Mouse (Mus musculus): ENCODE data around the gene Tcp11l1. TPM values are rescaled to one million over a fixed set of nuclear protein-coding genes. Genes with fewer than 3 reads are reported as not detected.
A peak's percentile ranks its signal among the peaks of the same experiment; 100 is the strongest.

Tcp11l1 gene
- polyA plus RNA-seq, 1 experiment: 6.0 TPM

DNA sequence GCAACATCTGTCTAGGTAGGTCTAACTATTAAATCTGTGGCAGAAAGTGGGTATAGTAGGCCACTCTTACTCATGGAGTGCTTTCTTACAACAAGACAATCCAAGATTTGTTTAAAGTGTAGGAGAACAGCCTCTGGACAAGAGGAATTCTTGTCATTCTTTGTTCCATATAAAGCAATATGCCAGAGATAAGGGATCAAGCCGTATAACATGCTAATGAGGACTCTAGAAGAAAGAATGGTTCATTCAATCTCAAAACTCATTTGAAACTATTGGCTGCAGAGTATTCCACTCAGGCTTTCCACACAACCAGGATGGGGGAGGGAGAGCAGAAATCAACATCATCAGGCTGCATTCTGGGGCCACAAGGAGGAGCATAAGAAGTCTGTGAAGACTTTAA lies 15.4 kb upstream of the Tcp11l1 start:
- Histone ChIP-seq H3K4me1 (ENCODE audit: control insufficient read depth, insufficient read depth, insufficient read length, low read length) (no peaks in the 10 kb centered on the region; the same call in 1 of the 2 replicates), H3K27ac (replicated peaks; ENCODE audit: low read depth, low read length) (no peak overlapping the region), H3K4me3 (ENCODE audit: insufficient read depth, low read depth, low read length) (no peak overlapping the region)

GRCm38 (mm10) chr2:104722021-104722420 lies 10.1 kb upstream of the Tcp11l1 start:
- H3K4me1 ChIP-seq (ENCODE audit: control insufficient read depth, insufficient read depth, insufficient read length, low read length): no peaks in the 10 kb centered on the region
- no peak overlapping the region for H3K4me3 ChIP-seq (ENCODE audit: insufficient read depth, low read depth, low read length)
- H3K27ac ChIP-seq (replicated peaks; ENCODE audit: low read depth, low read length): no peak overlapping the region

DNA sequence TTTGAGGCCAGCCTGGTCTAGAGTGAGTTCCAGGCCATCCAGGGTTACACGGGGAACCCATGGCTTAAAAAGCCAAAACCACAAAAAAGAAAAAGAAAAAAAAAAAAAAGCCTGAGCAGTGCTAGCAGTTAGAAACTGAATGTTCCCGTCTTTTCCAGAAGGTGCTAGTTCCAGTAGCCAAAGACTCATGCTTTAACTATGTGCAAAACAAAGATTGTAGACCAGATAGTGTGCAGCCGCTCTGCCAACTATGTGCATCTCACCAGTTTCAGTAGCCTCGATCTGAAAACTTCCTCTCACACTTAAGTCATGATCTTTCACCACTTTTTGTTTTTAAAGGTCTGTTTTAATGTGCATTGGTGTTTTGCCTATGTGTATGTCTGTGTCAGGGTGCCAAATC lies 5.9 kb upstream of the Tcp11l1 start:
- H3K4me3 ChIP-seq (ENCODE audit: insufficient read depth, low read depth, low read length): no peak overlapping the region
- H3K27ac ChIP-seq (replicated peaks; ENCODE audit: low read depth, low read length): no peak overlapping the region
- H3K4me1 ChIP-seq (ENCODE audit: control insufficient read depth, insufficient read depth, insufficient read length, low read length): no peaks in the 10 kb centered on the region

DNA sequence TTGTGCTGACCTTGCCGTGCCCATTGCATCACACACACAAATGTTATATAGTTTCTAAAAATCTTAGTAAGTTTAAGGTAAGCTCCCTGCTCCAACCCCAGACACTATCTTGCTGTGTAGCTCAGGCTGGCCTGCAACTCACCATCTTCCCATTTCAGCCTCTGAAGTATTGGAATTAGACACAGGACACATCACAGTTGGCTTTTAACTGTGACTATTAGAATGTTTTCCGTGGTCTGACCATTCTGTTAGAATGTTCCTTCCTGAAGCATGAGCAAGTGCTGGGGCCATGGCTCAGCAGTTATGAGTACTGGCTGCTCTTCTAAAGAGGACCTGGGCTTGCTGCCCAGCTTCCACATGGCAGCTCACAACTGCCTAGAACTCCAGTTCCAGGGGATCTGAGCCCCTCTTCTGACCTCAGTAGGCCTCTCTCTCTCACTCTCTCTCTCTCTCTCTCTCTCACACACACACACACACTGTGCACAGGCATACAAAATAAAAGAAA lies 5.3 kb upstream of the Tcp11l1 start:
- H3K4me3 ChIP-seq (ENCODE audit: insufficient read depth, low read depth, low read length): no peak overlapping the region
- H3K27ac ChIP-seq (replicated peaks; ENCODE audit: low read depth, low read length): no peak overlapping the region
- H3K4me1 ChIP-seq (ENCODE audit: control insufficient read depth, insufficient read depth, insufficient read length, low read length): no peaks in the 10 kb centered on the region

GRCm38 (mm10) chr2:104716279-104716678 lies 4.3 kb upstream of the Tcp11l1 start, which contains the start of gene Pin1rt1:
TSS of gene Pin1rt1 (minus strand) at chr2:104716379.
- H3K4me3 ChIP-seq (ENCODE audit: insufficient read depth, low read depth, low read length): no peak within 1 kb of the TSS

GRCm38 (mm10) chr2:104714254-104714691 lies 2.3 kb upstream of the Tcp11l1 start:
- Histone ChIP-seq H3K4me3 (ENCODE audit: insufficient read depth, low read depth, low read length) (no peak overlapping the region), H3K4me1 (ENCODE audit: control insufficient read depth, insufficient read depth, insufficient read length, low read length) (no peaks in the 10 kb centered on the region), H3K27ac (replicated peaks; ENCODE audit: low read depth, low read length) (no peak overlapping the region)

More at GRCm38 (mm10) chr2:104716279-104716678, 4.3 kb upstream of the Tcp11l1 start, which contains the start of gene Pin1rt1:
- Histone ChIP-seq H3K4me1 (ENCODE audit: control insufficient read depth, insufficient read depth, insufficient read length, low read length) (no peaks in the 10 kb centered on the region), H3K27ac (replicated peaks; ENCODE audit: low read depth, low read length) (no peak within 1 kb of the TSS)

DNA sequence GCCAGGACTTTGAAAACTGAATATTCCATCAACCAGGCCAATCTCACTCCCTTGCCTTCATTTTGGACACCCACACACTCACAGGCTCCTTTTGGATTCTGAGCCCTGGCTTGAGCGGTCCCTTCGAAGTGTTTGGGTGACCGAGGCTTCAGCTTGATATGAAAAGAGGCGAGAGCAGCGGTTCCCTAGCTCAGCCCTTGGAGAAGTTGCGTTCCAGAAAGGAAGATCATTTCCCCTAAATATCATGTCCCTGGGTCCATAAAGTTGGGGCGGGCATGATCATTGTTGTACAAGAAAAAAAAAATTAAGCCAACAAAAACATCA lies 479 bp upstream of the Tcp11l1 start:
- Histone ChIP-seq H3K4me1 (ENCODE audit: control insufficient read depth, insufficient read depth, insufficient read length, low read length) (no peaks in the 10 kb centered on the region), H3K27ac (replicated peaks; ENCODE audit: low read depth, low read length) (no peak overlapping the region)

GRCm38 (mm10) chr2:104710670-104711370 lies 1.1 kb downstream of the Tcp11l1 start:
- Histone ChIP-seq H3K27ac (replicated peaks; ENCODE audit: low read depth, low read length) (no peak overlapping the region), H3K4me1 (ENCODE audit: control insufficient read depth, insufficient read depth, insufficient read length, low read length) (no peaks in the 10 kb centered on the region), H3K4me3 (ENCODE audit: insufficient read depth, low read depth, low read length) (peak overlapping the region; percentile 86; the same call in 1 of the 2 replicates)

More for the DNA sequence above, 479 bp upstream of the Tcp11l1 start:
- H3K4me3 ChIP-seq (ENCODE audit: insufficient read depth, low read depth, low read length): peak overlapping the region; percentile 86

- H3K4me3 ChIP-seq (ENCODE audit: insufficient read depth, low read depth, low read length): no peak overlapping the region
- no peaks in the 10 kb centered on the region for H3K4me1 ChIP-seq (ENCODE audit: control insufficient read depth, insufficient read depth, insufficient read length, low read length)
- H3K27ac ChIP-seq (replicated peaks; ENCODE audit: low read depth, low read length): no peak overlapping the region
Observed at GRCm38 (mm10) chr2:104709786-104710337, 2.1 kb downstream of the Tcp11l1 start.

GRCm38 (mm10) chr2:104704355-104704754 lies 7.6 kb downstream of the Tcp11l1 start:
- H3K4me3 ChIP-seq (ENCODE audit: insufficient read depth, low read depth, low read length): no peak overlapping the region
- no peaks in the 10 kb centered on the region for H3K4me1 ChIP-seq (ENCODE audit: control insufficient read depth, insufficient read depth, insufficient read length, low read length)
- no peak overlapping the region for H3K27ac ChIP-seq (replicated peaks; ENCODE audit: low read depth, low read length)

- Histone ChIP-seq H3K4me1 (ENCODE audit: control insufficient read depth, insufficient read depth, insufficient read length, low read length) (no peaks in the 10 kb centered on the region), H3K4me3 (ENCODE audit: insufficient read depth, low read depth, low read length) (no peak overlapping the region), H3K27ac (replicated peaks; ENCODE audit: low read depth, low read length) (no peak overlapping the region)
Observed at GRCm38 (mm10) chr2:104703158-104703557, 8.8 kb downstream of the Tcp11l1 start.

DNA sequence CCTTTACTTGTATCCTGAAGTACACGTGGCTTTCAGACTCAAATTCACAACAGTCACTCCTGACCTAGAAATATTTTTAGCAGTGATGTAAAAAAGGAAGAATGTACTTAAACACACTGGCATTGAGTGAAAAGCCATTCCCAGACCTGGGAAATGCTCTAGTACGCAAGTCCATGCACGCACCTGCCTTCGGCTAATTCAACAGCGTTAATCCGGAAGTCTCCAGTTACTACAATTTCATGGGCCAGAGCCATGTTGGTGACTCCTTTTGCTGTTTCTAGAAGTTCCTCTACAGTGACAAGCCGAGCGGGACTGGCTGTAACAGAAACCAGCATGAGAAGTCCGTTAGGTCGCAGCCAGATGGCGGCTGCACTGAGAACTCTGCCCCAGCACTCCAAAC lies 12.3 kb downstream of the Tcp11l1 start:
- H3K4me3 ChIP-seq (ENCODE audit: insufficient read depth, low read depth, low read length): no peak overlapping the region
- H3K27ac ChIP-seq (replicated peaks; ENCODE audit: low read depth, low read length): no peak overlapping the region
- no peaks in the 10 kb centered on the region for H3K4me1 ChIP-seq (ENCODE audit: control insufficient read depth, insufficient read depth, insufficient read length, low read length)

GRCm38 (mm10) chr2:104692551-104692950 lies 19.4 kb downstream of the Tcp11l1 start:
- Histone ChIP-seq H3K4me1 (ENCODE audit: control insufficient read depth, insufficient read depth, insufficient read length, low read length) (no peaks in the 10 kb centered on the region), H3K4me3 (ENCODE audit: insufficient read depth, low read depth, low read length) (no peak overlapping the region), H3K27ac (replicated peaks; ENCODE audit: low read depth, low read length) (no peak overlapping the region)

DNA sequence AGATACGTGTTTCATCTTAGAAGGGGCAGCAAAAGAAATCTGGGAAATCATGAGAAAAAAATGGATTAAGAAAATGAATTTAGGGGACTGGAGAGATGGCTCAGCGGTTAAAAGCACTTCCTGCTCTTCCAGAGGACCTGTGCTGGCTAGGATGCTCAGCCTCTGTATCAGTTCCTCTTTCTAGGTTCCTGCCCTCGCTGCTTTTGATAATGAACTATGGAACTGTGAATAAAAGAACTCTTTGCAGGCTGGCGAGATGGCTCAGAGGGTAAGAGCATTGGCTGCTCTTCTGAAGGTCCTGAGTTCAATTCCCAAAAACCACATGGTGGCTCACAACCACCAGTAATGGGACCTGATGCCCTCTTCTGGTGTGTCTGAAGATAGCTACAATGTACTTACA lies 21.2 kb downstream of the Tcp11l1 start:
- no peaks in the 10 kb centered on the region for H3K4me1 ChIP-seq (ENCODE audit: control insufficient read depth, insufficient read depth, insufficient read length, low read length)
- H3K27ac ChIP-seq (replicated peaks; ENCODE audit: low read depth, low read length): no peak overlapping the region
- no peak overlapping the region for H3K4me3 ChIP-seq (ENCODE audit: insufficient read depth, low read depth, low read length)

- Histone ChIP-seq H3K27ac (replicated peaks; ENCODE audit: low read depth, low read length) (no peak overlapping the region), H3K4me3 (ENCODE audit: insufficient read depth, low read depth, low read length) (no peak overlapping the region), H3K4me1 (ENCODE audit: control insufficient read depth, insufficient read depth, insufficient read length, low read length) (no peaks in the 10 kb centered on the region)
Observed at GRCm38 (mm10) chr2:104688724-104689123, 23.2 kb downstream of the Tcp11l1 start.

DNA sequence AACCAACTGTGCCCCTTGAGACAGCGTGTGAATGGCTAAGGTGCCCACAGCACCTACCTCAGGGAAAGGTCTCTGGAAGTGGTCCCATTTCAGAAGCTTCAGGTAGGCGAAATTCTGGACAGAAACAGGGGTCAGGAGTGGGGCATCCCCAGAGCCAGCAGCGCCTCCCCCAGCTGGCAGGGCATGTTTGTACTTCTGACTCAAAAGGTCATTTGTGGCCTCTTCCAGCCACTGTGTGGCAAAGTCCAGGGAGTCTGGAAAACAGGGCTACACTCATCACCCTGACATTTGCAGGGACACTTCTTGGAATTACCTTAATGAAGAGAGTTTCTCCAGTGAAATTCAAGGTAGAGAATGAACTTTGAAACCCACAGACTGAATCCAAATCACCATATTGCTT lies 23.6 kb downstream of the Tcp11l1 start:
- no peak overlapping the region for H3K4me3 ChIP-seq (ENCODE audit: insufficient read depth, low read depth, low read length)
- H3K27ac ChIP-seq (replicated peaks; ENCODE audit: low read depth, low read length): no peak overlapping the region

More for the DNA sequence above, 23.6 kb downstream of the Tcp11l1 start:
- H3K4me1 ChIP-seq (ENCODE audit: control insufficient read depth, insufficient read depth, insufficient read length, low read length): no peaks in the 10 kb centered on the region
